Mouse (Mus musculus): Measurements from ENCODE around the gene Gm4894. TPM values are rescaled to one million over a fixed set of nuclear protein-coding genes. Genes with fewer than 3 reads are reported as not detected.

Gene Gm4894
- not detected in 2 replicates for polyA plus RNA-seq (2016; fragmentation: Nextera tagmentation; extraction: Ambion mirVana)

DNA sequence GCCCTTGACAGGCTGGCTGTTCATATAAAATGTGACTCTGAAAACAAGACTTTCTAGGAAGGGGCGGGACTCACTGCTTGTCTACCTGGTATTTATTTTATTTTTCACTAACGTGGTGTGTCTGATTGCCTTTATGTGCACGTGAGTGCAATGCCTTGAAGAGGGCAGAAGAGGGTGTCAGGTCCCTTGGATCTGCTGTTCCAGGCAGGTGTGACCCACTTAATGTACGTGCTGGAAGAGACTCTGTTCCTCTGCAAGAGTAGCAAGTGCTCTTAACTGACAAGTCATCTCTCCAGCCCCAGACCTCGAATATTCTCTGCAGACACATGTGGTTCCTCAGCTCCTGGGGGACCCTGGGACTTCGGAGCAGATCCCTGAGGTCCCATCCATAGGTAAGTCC is at the start of gene Gm4894:
Gene Gm4894, plus strand, starts transcription at position 301 of the 400 bp plus-strand sequence.
- WGBS = 80% methylated on average over 6 of the region's 6 CpGs

DNA sequence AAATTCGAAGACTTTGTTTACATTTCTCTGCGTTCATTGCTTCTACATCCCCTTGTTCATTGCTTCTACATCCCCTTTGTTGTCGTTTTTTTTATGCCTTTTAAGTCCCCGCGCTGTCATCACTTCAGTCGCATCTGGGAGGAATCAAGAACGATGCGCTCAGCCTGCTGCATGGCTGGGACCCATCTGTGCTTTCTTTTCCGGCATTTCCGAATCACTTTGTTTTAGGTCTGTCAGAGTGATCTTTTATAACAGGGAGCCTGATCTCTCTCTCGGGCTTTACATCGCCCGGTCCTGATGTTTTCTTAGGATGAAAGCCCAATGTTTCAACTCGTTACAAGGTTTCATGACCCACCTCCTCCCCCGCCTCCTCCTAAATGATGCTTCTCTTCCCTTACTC is 44.0 kb upstream of the Gm4894 start:
- H3K27me3 ChIP-seq (ENCODE audit: poor library complexity, severe bottlenecking) = no peaks in the 10 kb centered on the region
- no peaks in the 10 kb centered on the region for H3K9me3 ChIP-seq
- no peak for DNase-seq (ENCODE audit: extremely low spot score, low spot score)
- 61% methylated on average over 15 of the region's 15 CpGs for WGBS
- H3K27ac ChIP-seq = no peak overlapping the region
- H3K4me3 ChIP-seq = no peak overlapping the region
- H3K36me3 ChIP-seq (replicated peaks) = no peaks in the 10 kb centered on the region
- H3K4me1 ChIP-seq = peaks cover 38% of the 10 kb centered on the region

More for the DNA sequence above, at the start of gene Gm4894:
- Histone ChIP-seq H3K4me1 (0 out of 2 replicates have a peak, but pooled peaks cover 2% of the 10 kb centered on the region), H3K27me3 (ENCODE audit: poor library complexity, severe bottlenecking) (no peaks in the 10 kb centered on the region), H3K9me3 (no peaks in the 10 kb centered on the region; the same call in 1 of the 2 replicates), H3K36me3 (replicated peaks) (no peaks in the 10 kb centered on the region), H3K4me3 (no peak within 1 kb of the TSS), H3K27ac (no peak within 1 kb of the TSS)
- no peak for DNase-seq (ENCODE audit: extremely low spot score, low spot score)

DNA sequence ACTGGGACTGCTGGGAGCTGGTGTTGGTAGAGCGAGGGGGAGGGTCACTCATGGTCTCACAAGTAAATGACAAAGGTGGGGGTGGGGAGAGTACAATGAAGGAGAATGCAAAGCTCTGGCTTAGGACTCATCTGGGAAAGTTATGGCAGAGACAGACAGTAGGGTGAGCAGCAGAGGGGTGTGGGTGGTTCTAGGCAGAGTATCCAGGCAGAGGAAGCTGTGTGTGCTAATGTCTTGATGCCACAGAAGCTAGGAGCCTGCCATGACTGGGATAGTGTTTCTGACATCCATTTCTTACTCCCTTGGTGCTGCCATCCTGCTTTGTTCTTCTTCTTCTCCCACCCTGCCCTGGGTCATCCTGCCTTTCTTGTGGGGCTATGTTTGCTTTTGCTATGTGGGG is 38.8 kb upstream of the Gm4894 start:
- no peak for DNase-seq (ENCODE audit: extremely low spot score, low spot score)
- Histone ChIP-seq H3K4me1 (peaks cover 29% of the 10 kb centered on the region), H3K36me3 (replicated peaks) (no peaks in the 10 kb centered on the region), H3K27ac (no peak overlapping the region), H3K9me3 (no peaks in the 10 kb centered on the region), H3K4me3 (no peak overlapping the region), H3K27me3 (ENCODE audit: poor library complexity, severe bottlenecking) (no peaks in the 10 kb centered on the region)
- 82% methylated on average over 1 of the region's 1 CpGs for WGBS

DNA sequence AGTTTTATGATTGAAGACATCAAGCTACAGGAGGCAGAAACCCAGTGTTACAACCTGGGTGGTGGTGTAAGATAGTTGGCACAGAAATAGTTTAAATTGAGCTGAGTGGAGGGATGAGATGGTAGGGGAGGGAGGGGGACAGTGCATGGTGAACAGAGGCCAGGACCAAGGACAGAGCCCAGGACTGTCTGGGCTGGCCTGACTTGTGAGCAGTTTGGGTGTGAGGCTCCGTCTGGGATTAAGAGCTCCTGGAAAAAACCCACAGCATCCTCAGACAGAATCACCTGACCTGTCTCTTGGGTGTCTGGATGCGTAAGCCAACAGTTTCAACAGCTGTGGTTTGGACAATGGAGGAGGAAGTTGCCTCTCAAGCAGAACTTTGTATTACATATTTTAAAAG is 35.6 kb upstream of the Gm4894 start:
- DNase-seq (ENCODE audit: extremely low spot score, low spot score) = no peak
- Histone ChIP-seq H3K36me3 (replicated peaks) (no peaks in the 10 kb centered on the region), H3K27me3 (ENCODE audit: poor library complexity, severe bottlenecking) (no peaks in the 10 kb centered on the region), H3K27ac (no peak overlapping the region), H3K4me3 (no peak overlapping the region), H3K4me1 (peaks cover 34% of the 10 kb centered on the region), H3K9me3 (no peaks in the 10 kb centered on the region)
- 42% methylated on average over 2 of the region's 2 CpGs for WGBS

DNA sequence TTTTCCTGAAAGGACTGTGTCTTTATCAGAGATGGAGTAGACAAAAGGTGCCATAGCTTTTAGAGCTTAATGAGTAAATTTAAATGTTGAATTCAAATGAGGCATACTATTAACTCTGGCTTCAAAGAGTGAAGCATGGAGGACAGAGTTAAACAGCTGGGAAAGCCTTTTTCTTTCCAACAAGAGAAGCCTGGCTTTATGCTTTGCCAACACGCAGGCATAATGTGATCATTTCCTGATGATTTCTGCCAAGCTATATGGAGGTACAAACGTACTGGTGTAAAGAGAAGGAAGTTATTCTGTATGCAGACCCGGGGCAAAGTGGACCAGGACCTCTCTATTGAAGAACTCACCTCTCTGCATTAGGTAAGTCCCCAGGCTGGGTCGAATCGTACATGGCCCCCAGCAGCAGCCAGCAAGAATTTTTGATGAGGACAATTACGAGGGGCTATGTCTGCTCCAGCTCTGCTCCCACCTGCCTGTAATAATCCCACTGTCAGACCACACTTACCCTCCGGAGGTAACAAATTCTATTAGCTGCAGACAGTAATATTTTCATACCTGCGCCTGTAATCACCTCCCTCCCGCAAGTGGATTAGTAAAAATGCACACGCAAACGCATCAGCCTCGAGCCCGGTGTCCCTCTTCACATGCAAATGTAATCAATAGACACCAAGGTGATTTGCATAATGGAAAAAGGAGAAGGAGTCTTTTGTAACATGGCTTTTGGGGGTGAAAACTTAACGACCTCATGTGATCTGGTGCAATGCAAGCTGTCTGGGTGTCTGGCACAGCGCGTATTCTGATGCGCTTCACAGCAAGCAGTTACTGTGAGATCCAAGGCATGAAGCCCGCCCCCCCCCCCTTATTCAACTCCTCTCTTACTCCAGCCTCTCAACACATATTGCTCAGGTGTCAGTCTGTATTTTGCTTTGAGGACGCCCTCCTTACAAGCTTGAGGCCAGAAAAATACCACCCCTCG is 32.4 kb upstream of the Gm4894 start:
- Histone ChIP-seq H3K27ac (no peak overlapping the region), H3K4me1 (peaks cover 15% of the 10 kb centered on the region), H3K9me3 (no peaks in the 10 kb centered on the region), H3K4me3 (no peak overlapping the region), H3K36me3 (replicated peaks) (no peaks in the 10 kb centered on the region), H3K27me3 (ENCODE audit: poor library complexity, severe bottlenecking) (no peaks in the 10 kb centered on the region)
- 81% methylated on average over 20 of the region's 20 CpGs for WGBS
- DNase-seq (ENCODE audit: extremely low spot score, low spot score) = no peak

DNA sequence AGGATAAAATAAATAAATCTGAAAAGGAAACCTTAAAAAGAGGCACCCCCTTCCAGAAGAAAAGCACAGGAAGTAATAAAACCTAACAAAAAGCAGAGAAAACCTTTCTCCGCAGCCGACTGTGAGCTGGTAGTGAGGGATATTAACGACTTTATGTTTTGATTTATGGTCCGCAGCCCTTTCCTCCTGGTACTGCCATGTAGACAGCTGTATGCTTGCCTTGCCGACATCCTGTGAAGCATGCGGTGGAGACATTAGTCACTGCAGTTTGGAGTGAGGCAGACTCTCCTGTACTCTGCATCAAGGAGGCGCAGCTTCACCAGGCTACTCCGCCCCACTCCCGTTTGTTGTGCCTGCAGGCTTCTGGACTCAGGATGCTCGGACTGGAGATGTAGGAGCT is 25.8 kb upstream of the Gm4894 start:
- H3K27ac ChIP-seq = no peak overlapping the region
- H3K36me3 ChIP-seq (replicated peaks) = no peaks in the 10 kb centered on the region
- H3K4me1 ChIP-seq = no peaks in the 10 kb centered on the region
- H3K27me3 ChIP-seq (ENCODE audit: poor library complexity, severe bottlenecking) = no peaks in the 10 kb centered on the region
- 81% methylated on average over 10 of the region's 10 CpGs for WGBS
- no peak overlapping the region for H3K4me3 ChIP-seq
- DNase-seq (ENCODE audit: extremely low spot score, low spot score) = no peak
- H3K9me3 ChIP-seq = no peaks in the 10 kb centered on the region

DNA sequence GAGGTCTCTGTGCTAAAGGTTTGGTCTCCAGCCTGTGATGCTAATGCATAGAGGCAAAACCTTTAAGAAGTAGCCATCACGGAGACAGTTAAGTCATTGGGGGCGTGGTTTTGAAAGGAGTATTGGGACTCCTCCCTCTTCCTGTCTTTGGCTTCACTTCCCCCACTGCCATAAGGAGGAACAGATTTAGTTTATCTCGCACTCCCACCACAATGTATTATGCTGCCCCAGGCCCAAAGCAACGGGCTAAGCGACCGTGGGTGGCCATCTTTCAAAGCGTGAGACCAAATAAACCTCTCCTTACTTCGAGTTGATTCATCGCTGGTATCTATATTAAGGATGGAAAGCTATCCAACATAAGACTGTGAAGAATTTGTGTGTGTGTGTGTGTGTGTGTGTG is 22.9 kb upstream of the Gm4894 start:
- Histone ChIP-seq H3K27me3 (ENCODE audit: poor library complexity, severe bottlenecking) (no peaks in the 10 kb centered on the region), H3K27ac (no peak overlapping the region), H3K36me3 (replicated peaks) (no peaks in the 10 kb centered on the region), H3K4me3 (no peak overlapping the region), H3K4me1 (no peaks in the 10 kb centered on the region), H3K9me3 (no peaks in the 10 kb centered on the region)
- WGBS = 88% methylated on average over 9 of the region's 9 CpGs
- DNase-seq (ENCODE audit: extremely low spot score, low spot score) = no peak

DNA sequence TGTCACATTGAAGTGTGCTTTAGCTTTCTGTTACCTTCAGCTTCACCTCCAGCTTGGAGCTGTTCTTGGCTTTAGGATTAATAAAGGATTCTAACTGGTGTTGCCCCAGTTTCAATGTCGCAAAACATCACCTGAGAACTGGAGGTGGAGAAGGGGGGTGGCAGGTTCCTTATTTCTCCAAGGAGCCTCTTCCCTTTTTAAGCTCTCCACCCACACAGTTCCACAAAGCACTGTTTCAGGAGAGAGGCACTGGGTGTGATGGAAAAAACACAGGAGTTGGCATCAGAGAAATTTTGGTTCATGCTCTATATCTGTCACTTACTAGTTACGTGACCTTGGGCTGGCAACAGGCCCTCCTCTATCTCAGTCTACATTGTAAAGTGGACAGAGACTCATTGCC is 21.3 kb upstream of the Gm4894 start:
- no peaks in the 10 kb centered on the region for H3K27me3 ChIP-seq (ENCODE audit: poor library complexity, severe bottlenecking)
- DNase-seq (ENCODE audit: extremely low spot score, low spot score) = no peak
- H3K4me3 ChIP-seq = no peak overlapping the region
- WGBS = 87% methylated on average over 2 of the region's 2 CpGs
- no peak overlapping the region for H3K27ac ChIP-seq
- no peaks in the 10 kb centered on the region for H3K9me3 ChIP-seq
- H3K4me1 ChIP-seq = no peaks in the 10 kb centered on the region
- H3K36me3 ChIP-seq (replicated peaks) = no peaks in the 10 kb centered on the region

DNA sequence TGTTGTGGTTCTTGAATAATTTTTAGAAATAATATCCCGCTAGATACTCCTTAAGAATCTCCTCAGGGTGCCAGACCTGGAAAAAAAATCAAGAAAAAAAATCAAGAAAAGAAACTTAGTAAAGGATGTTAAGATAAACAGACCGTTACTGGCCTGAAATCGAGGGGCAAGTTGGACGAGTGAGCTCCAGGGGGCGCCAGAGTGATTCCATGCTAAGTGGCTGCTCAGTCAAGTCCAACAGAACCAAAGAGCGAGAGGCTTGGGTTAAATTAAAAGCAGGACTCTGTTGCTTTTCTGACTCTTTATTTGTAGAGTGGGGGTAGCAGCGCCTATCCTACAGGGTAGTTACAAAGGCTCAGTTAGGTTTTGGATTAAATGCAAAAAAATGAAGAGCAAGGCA is 3.5 kb upstream of the Gm4894 start:
- WGBS = 42% methylated on average over 7 of the region's 7 CpGs
- peak; percentile 17 for DNase-seq (ENCODE audit: extremely low spot score, low spot score)

DNA sequence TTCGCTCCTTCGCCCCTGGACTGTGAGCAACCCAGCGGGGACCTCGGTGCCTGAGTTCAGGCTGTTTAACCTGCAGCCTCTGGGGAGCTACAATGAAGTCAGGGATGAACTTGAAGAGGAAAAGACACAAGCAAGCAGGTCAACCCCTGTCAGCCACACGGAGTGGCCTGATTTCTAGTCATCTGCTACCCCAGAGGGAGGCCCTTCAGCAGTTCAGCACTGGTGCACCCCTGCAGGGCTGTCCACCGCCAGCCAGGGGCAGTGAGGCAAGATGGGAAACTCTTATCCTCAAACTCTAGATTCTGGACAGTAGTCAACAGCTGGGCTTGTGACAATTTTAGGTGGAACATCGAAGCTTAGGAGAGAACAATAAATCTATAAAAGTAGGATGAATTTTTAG is 18.6 kb downstream of the Gm4894 start:
- no peaks in the 10 kb centered on the region for H3K27me3 ChIP-seq (ENCODE audit: poor library complexity, severe bottlenecking)
- H3K27ac ChIP-seq = no peak overlapping the region
- 67% methylated on average over 7 of the region's 7 CpGs for whole genome bisulfite sequencing
- H3K36me3 ChIP-seq (replicated peaks) = no peaks in the 10 kb centered on the region
- H3K9me3 ChIP-seq = no peaks in the 10 kb centered on the region
- no peak overlapping the region for H3K4me3 ChIP-seq
- DNase-seq (ENCODE audit: extremely low spot score, low spot score) = no peak
- H3K4me1 ChIP-seq = peaks cover 13% of the 10 kb centered on the region

More for the DNA sequence above, 3.5 kb upstream of the Gm4894 start:
- H3K27me3 ChIP-seq (ENCODE audit: poor library complexity, severe bottlenecking) = no peaks in the 10 kb centered on the region
- H3K27ac ChIP-seq = no peak overlapping the region
- H3K36me3 ChIP-seq (replicated peaks) = no peaks in the 10 kb centered on the region
- no peak overlapping the region for H3K4me3 ChIP-seq
- no peaks in the 10 kb centered on the region for H3K9me3 ChIP-seq
- peaks cover 7% of the 10 kb centered on the region; the same call in 1 of the 2 replicates for H3K4me1 ChIP-seq

DNA sequence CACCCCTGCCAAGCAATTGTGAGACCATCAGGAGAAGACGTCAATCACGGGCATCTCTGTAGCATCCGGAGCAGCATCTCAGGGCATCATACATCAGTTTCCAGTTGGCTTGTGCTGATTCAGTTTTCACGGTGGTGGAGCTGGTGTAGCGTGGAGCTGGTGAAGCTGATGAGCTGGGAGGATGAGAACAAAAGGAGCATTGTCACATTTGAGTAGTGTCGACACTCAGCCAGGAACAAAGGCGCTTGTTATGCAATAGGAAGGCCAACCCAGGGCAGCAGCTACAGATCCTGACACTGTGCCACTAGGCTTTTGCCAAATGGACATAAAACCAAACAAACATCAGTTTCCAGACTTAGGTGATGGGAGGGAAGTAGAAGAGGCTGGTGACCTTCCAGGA is 23.2 kb downstream of the Gm4894 start:
- WGBS = 47% methylated on average over 7 of the region's 7 CpGs
- no peaks in the 10 kb centered on the region for H3K27me3 ChIP-seq (ENCODE audit: poor library complexity, severe bottlenecking)
- H3K27ac ChIP-seq = no peak overlapping the region
- peaks cover 10% of the 10 kb centered on the region for H3K4me1 ChIP-seq
- no peaks in the 10 kb centered on the region for H3K36me3 ChIP-seq (replicated peaks)
- no peak overlapping the region for H3K4me3 ChIP-seq
- no peak for DNase-seq (ENCODE audit: extremely low spot score, low spot score)
- no peaks in the 10 kb centered on the region for H3K9me3 ChIP-seq

DNA sequence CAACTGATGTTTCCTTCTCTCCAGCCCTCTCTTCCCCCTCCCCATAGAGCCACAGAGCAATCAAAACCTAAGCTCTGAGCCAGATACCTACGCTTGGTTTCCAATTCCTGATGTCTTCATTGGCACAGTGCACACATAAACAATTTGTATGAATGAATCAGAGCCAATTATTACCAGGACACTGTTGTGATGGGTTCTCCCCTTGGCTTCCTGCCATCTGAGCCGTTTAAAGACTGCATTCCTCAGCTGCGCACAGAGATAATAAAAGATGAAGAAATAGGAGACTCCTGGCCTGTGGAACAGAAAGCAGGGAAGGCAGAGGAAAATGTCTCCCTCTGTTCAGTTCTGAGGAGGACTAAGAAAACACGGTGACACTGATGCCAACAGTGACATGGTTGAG is 25.6 kb downstream of the Gm4894 start:
- peaks cover 5% of the 10 kb centered on the region for H3K4me1 ChIP-seq
- H3K36me3 ChIP-seq (replicated peaks) = no peaks in the 10 kb centered on the region
- no peaks in the 10 kb centered on the region for H3K27me3 ChIP-seq (ENCODE audit: poor library complexity, severe bottlenecking)
- H3K9me3 ChIP-seq = no peaks in the 10 kb centered on the region
- H3K27ac ChIP-seq = no peak overlapping the region
- no peak for DNase-seq (ENCODE audit: extremely low spot score, low spot score)
- WGBS = 84% methylated on average over 4 of the region's 4 CpGs
- no peak overlapping the region for H3K4me3 ChIP-seq

DNA sequence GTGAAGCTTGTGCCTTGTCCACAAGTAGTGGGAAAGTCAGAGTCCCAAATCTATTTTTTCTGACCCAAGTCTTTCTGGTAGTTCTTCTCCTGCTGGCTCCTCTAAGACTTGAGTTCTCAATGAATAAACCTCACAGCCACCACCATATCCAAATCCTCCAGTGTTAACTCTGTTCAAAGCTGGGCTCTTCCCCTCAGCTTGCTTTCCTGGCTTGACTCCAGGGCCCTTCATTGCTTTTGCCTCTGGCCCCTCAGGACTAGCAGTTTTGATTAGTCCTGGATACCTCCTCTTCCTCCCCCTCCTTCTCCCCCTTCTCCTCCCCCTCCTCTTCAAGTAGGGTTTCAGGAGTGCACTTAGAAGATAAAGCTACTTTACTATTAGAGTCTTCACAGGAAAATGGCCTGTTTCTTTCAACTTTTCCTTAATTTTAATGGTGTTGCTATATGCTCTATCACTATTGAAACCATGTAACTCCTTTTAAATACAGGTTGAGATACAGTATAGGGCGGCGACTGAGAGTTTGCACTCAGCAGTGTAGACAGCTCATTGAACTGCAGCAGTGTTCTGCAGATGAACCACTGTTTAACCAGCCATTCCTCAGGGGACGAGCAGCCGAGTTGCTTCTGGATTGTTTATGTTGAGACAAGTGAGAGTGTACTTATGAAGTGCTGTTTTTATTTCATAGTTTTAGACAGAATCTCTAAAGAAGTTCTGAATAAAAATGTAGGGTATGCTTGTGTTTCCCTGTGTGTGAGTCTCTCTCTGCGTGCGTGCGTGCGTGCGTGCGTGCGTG is 26.4 kb downstream of the Gm4894 start:
- DNase-seq (ENCODE audit: extremely low spot score, low spot score) = no peak
- H3K27me3 ChIP-seq (ENCODE audit: poor library complexity, severe bottlenecking) = no peaks in the 10 kb centered on the region
- 92% methylated on average over 11 of the region's 11 CpGs for WGBS
- H3K4me1 ChIP-seq = peaks cover 5% of the 10 kb centered on the region
- no peak overlapping the region for H3K4me3 ChIP-seq
- H3K9me3 ChIP-seq = no peaks in the 10 kb centered on the region
- H3K36me3 ChIP-seq (replicated peaks) = no peaks in the 10 kb centered on the region
- no peak overlapping the region for H3K27ac ChIP-seq

Measured in forebrain, embryonic 10.5 days (tissue).